Mouse (Mus musculus): ENCODE measurements at regions not wholly inside any gene's neighbourhood (a gene's known extent, or its start where the extent isn't known, plus 50 kb on each side); places are given as distances from the start of the nearest gene placed in this dataset.

DNA sequence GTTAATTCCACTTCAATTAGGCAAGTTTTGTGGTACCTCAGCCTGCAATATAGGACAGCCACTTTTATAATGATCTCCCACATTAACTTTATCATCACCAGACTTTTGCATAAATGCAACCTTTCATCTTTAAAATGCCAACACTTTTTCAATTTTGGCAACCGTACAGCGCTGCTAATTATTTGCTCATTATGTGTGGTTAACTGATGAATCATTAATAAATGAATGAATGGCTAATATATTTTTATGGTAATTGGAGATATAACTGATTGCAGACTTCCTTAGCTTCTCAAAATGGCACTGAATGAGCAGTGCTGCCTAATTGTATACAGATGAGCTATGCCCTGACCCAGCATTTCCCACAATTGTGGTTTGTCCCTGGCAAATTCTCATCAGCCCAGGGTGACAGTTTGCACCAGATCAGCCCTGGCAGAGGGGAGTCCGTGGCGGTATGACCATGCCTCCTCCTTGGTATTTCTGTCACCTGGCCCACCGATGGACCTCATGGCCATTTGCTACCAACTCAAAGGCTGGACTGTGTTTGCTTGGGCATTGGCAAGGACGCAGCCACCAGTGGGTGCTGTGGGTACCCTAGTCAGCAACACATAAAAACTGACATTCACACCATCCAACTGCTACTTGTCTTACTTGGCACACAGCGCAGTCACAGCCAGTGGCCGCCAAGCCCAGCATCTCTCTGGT lies 173.7 kb upstream of the Lmo4 start:
- no peak for DNase-seq (ENCODE audit: extremely low spot score, low spot score)

DNA sequence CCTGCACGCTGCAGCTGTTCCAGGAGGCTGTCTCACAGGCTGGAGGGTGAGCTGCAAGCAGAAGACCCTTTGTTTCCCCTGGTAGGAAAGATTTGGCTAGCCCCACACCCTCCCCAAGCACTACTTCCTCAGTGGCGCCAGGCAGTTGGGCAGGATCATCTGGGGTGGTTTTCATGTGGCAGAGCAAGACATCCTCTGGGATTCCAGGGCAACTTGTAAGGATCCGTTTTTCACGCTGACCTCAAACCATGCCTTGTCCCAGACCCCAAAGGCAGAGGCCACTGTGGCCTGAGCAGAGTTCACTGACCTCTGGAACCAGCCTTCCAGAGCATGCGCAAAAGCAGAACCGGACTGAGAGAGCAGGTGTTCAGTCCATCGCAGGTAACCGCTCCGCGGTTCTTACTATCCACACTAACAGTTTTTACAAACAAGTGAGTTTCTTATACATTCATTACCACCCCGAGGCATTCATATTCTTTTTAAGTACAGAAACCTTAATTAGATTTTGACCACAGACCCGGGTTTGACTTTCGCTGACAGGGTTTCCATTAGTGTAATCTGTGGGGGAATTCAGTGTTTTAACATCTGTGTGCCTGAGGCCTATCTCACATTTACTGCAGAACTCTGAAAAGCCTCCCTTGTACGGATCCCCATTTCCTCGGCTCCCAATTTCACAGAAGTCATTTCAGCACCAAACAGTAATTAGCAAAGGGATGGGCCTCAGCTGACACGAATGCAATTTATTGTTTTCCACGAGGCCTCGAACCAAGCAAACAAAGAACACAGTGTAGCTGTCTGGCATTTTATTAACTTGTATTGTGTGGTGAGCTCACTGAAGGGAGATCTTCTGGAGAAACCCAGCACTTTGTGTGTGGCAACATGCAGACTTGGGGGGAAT lies 172.9 kb upstream of the Lmo4 start:
- DNase-seq (ENCODE audit: extremely low spot score, low spot score) = peak; percentile 42

- DNase-seq (ENCODE audit: extremely low spot score, low spot score) = no peak
Measured at GRCm38 (mm10) chr3:144376463-144377402, 171.7 kb upstream of the Lmo4 start.

- no peak for DNase-seq (ENCODE audit: extremely low spot score, low spot score)
Measured at GRCm38 (mm10) chr3:144375725-144376412, 170.8 kb upstream of the Lmo4 start.

GRCm38 (mm10) chr3:144368300-144368699 lies 163.3 kb upstream of the Lmo4 start:
- DNase-seq (ENCODE audit: extremely low spot score, low spot score) = no peak

DNA sequence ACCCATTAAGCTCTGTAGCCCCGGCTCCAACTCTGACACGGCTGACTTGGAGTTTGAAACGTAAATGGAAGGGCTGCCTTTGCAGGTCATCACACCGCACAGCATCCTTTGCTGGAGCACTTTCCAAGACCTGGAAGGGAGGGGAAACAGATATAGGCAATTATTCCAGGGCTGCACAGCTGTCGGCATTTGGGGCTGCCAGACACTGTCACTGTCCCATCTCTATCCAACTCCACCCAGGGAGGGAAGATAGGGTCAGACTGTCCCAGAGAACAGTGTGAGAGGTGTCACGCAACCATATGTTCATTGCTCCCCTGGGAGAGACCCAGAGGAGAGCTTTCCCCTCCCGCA lies 162.7 kb upstream of the Lmo4 start:
- no peak for DNase-seq (ENCODE audit: extremely low spot score, low spot score)

DNA sequence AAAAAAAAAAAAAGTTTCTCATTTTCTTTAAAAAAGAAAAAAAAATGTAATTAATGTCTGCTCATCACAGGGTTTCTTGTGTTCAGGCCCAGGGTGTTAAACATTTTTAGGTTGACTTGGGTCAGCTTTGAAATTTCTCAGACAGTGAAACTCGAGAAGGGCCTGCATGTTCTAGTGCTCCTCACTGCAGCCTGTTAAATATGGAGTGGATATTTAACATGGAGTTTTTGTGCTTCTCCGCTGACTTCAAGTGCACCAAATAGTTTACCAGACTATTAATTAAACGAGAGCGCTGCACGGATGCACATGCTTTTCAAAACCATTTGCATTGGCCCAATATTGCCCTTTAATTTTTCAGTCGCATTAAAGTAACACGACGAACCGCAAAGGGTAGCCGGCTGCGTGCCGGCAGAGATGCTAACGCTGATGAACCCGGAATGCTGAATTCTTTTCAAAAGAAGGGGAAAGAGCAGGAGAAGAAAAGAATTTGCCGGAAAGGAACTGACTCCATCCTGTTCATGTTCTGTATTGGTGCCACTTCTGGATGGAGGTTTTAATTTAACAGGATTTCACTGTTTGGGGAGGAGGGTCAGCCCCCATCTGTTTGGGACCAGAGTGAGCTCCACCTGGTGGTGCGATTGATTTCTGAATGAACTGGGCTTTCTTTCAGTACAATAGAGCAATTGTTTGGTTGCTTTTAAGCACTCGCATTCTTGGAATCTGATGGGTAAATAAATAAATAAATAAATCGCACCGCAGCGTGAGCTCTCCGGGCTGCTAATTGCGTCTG lies 162.2 kb upstream of the Lmo4 start:
- peak; percentile 54 for DNase-seq (ENCODE audit: extremely low spot score, low spot score)

DNA sequence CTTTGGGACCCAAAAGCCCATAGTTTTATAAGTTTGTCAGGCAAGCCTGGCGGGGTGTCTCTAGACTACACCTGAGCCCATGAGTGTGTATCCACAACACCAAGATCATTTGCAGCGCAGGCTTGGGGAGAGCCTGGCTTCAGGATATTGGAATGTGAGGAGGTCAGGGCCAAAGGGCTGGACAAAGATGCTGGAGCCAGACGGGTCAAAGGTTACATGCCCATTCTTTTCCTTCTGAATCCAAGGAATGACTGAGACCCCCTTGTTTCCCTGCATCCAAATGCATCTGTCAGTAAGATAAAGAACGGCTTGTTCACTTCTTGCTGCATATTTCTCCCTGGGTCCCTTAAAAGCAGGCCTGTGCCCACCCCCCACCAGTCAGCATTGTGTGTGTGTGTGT lies 160.9 kb upstream of the Lmo4 start:
- no peak for DNase-seq (ENCODE audit: extremely low spot score, low spot score)

DNA sequence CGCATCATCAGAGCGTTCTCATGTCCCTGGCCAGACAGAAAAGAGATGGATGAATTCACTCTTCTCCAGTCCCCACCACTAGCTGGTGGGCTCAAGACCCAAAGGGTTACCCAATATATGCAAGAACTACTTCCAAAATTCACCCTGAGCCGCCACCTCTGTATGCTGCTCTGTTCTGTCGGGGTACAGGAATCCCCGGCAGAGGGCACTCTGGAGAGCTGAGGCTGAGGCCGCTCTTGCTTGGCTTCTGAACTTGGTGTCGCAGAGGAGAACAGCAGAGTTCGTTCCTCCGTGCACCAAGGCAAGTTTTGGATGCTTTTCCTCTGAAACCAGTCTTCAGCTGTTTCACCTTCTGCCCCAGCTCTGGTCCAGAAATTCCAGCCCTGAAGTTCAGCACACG lies 157.5 kb upstream of the Lmo4 start:
- DNase-seq (ENCODE audit: extremely low spot score, low spot score) = no peak

- no peak for DNase-seq (ENCODE audit: extremely low spot score, low spot score)
Measured at GRCm38 (mm10) chr3:144361203-144361978, 156.4 kb upstream of the Lmo4 start.

DNA sequence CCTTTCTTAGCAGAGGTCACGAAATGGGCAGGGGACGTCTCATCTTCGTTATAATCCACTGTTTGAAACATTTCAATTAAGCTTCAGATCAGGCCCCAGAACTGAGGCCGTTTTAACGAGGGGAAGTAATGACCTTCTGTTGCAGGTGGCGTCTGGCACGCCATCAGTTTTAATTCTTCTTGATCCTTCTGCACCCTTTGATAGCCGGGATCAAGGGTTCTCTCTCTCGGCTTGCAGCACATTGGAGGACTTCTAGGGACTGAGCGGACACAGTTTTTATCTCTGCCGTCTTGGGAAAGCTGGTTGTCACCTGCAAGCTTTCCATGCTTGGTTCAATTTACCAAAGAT lies 151.9 kb upstream of the Lmo4 start:
- DNase-seq (ENCODE audit: extremely low spot score, low spot score) = no peak

GRCm38 (mm10) chr3:144356103-144356947 lies 151.3 kb upstream of the Lmo4 start:
- no peak for DNase-seq (ENCODE audit: extremely low spot score, low spot score)

DNA sequence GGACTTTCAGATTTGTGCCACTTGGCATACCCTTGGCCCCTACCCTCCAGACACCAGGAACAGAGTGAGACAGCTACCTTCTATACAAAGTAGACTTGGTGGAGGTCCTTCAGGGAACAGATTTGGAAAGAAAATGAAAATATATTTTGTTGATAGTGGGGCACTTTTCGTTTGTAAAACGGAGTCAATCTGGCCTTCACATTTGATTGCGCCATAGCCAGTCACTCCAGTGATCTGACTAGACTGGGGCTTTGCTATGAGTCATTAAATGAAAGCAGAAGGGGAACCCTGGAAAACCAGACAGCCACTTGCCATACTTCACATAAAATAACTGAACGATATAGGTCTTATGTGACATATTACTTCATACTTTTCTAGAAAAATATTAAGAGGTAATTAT lies 147.5 kb upstream of the Lmo4 start:
- DNase-seq (ENCODE audit: extremely low spot score, low spot score) = no peak

- DNase-seq (ENCODE audit: extremely low spot score, low spot score) = no peak
Measured at GRCm38 (mm10) chr3:144348431-144348830, 143.4 kb upstream of the Lmo4 start.

- no peak for DNase-seq (ENCODE audit: extremely low spot score, low spot score)
Measured at GRCm38 (mm10) chr3:144335237-144335636, 130.2 kb upstream of the Lmo4 start.

GRCm38 (mm10) chr3:144334201-144334600 lies 129.2 kb upstream of the Lmo4 start:
- DNase-seq (ENCODE audit: extremely low spot score, low spot score) = no peak

DNA sequence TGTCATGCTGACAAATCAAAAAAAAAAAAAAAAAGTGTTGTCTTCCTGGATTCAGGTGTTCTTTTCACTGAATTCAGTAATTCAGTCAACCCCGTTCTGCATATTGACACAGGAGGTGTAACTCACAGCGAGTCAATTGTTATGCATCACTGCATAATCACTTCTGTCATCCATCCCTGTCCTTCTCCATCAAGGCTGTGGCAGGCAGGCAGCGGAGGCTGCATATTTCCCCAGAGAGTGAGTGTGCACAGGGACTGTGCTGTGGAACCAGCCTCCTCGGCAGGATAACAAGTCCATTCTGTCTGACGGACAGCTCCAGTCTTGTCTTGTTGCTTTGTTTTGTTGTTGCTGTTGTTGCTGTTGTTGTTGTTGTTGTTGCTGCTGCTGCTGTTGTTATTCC lies 127.3 kb upstream of the Lmo4 start:
- DNase-seq (ENCODE audit: extremely low spot score, low spot score) = no peak

- DNase-seq (ENCODE audit: extremely low spot score, low spot score) = no peak
Measured at GRCm38 (mm10) chr3:144329117-144329516, 124.1 kb upstream of the Lmo4 start.

All from neural tube, embryonic 10.5 days (tissue).